Mouse (Mus musculus) ES-E14 (cell line): ENCODE measurements around the gene Syngr2. TPM values are rescaled to one million over a fixed set of nuclear protein-coding genes. Genes with fewer than 3 reads are reported as not detected.
A peak's percentile ranks its signal among the peaks of the same experiment; 100 is the strongest.

Experiments
- DNase-seq: peaks from one replicate; pipeline ENCODE4 v3.0.0-alpha.2; 2013; ENCODE audit warnings: low read depth, low spot score
- H3K27ac ChIP-seq: 2 replicates; pipeline ENCODE4 v1.5.1; 2012; ENCODE audit warnings: low read depth, mild to moderate bottlenecking, low read length, moderate library complexity, mixed read lengths; ENCODE audit not compliant: poor library complexity, insufficient read depth, severe bottlenecking
- H3K36me3 ChIP-seq: 2 replicates; pipeline ENCODE4 v1.6.1; 2012; ENCODE audit warnings: mild to moderate bottlenecking, low read length, moderate library complexity, mixed read lengths; ENCODE audit not compliant: control insufficient read depth, poor library complexity, insufficient read depth, severe bottlenecking
- H3K4me1 ChIP-seq, 2 experiments: fragments of 150-350 bp in 1 of 2; sonication (generic) in 1 of 2; 2 replicates each; pipeline ENCODE4 v1.6.1; 2012; ENCODE audit warnings: low read length in 2 of 2, mild to moderate bottlenecking in 1 of 2, mixed read lengths in 1 of 2; ENCODE audit not compliant: control insufficient read depth in 2 of 2, insufficient read depth in 2 of 2, poor library complexity in 1 of 2
- H3K4me3 ChIP-seq, 2 experiments: fragments of 150-350 bp in 1 of 2; sonication (generic) in 1 of 2; 2 replicates each; pipeline ENCODE4 v1.5.1; 2012; ENCODE audit warnings: low read length in 2 of 2, low read depth in 1 of 2, mild to moderate bottlenecking in 1 of 2, mixed read lengths in 1 of 2; ENCODE audit not compliant: insufficient read depth in 1 of 2, poor library complexity in 1 of 2, severe bottlenecking in 1 of 2
- H3K9ac ChIP-seq: 2 replicates; pipeline ENCODE4 v1.6.1; 2012; ENCODE audit warnings: low read depth, mild to moderate bottlenecking, low read length, mixed read lengths; ENCODE audit not compliant: poor library complexity, insufficient read depth, severe bottlenecking
- H3K9me3 ChIP-seq: fragments of 150-350 bp; sonication (generic); 2 replicates; pipeline ENCODE4 v1.6.1; 2012; ENCODE audit warnings: low read depth, mild to moderate bottlenecking, low read length; ENCODE audit not compliant: control insufficient read depth, insufficient read depth
- CHD2 ChIP-seq: IDR thresholded peaks from 2 replicates; pipeline ENCODE4 v1.6.1; 2014; ENCODE audit warnings: mild to moderate bottlenecking, low read depth, low read length, inconsistent platforms
- HCFC1 ChIP-seq: IDR thresholded peaks from 2 replicates; pipeline ENCODE4 v1.6.1; 2012; ENCODE audit warnings: low read length, inconsistent platforms, borderline replicate concordance; ENCODE audit not compliant: insufficient read depth
- MAFK ChIP-seq: IDR thresholded peaks from 2 replicates; pipeline ENCODE4 v1.6.1; 2014; ENCODE audit warnings: mild to moderate bottlenecking, low read depth, low read length, inconsistent platforms; ENCODE audit not compliant: insufficient read depth
- ZC3H11A ChIP-seq: IDR thresholded peaks from 2 replicates; pipeline ENCODE4 v1.6.1; 2012; ENCODE audit warnings: low read depth, mild to moderate bottlenecking, inconsistent platforms, low read length, borderline replicate concordance
- ZNF384 ChIP-seq: IDR thresholded peaks from 2 replicates; pipeline ENCODE4 v1.6.1; 2012; ENCODE audit warnings: low read depth, low read length, inconsistent platforms
- in situ Hi-C, 2 experiments: fragments of 600-800 bp; cut with MboI; formaldehyde crosslinking; loops; one replicate each; pipeline ENCODE4 v1.15.1; 2025; ENCODE audit warnings: low sequenced_read_pairs in 2 of 2, inconsistent platforms in 1 of 2; ENCODE audit not compliant: unreplicated experiment in 2 of 2
- total RNA-seq: library from RNA; depleted of rRNA; stranded (reverse); fragments of 300-350 nt; gene quantifications from 2 replicates; pipeline ENCODE4 v1.2.3, GENCODE M21; 2012

Gene Syngr2
- total RNA-seq, 1 experiment = 69.6 TPM

- peak within 1 kb of the TSS; percentile 73 to 78 for H3K4me3 ChIP-seq
- in situ Hi-C loops = no loop called here
- H3K9ac ChIP-seq = peak within 1 kb of the TSS; percentile 70
- peak within 1 kb of the TSS; percentile 69 for H3K27ac ChIP-seq
- no peaks in the 10 kb centered on the region for H3K9me3 ChIP-seq
- TF ChIP-seq MAFK (no peak), ZNF384 (no peak), CHD2 (no peak), ZC3H11A (no peak), HCFC1 (no peak)
- no peak for DNase-seq
- H3K36me3 ChIP-seq = peaks cover 9% of the 10 kb centered on the region; the same call in 1 of the 2 replicates
- peaks cover 8 to 33% of the 10 kb centered on the region in 2 experiments; a peak in 3 of 4 replicates for H3K4me1 ChIP-seq
Measured at GRCm38 (mm10) chr11:117781993-117782704, 27.3 kb upstream of the Syngr2 start, which contains the start of the genes Tmc8 and Tmc6. Tmc8 (plus strand) TSS chr11:117782076. Tmc6 (minus strand) TSS chr11:117782198.

GRCm38 (mm10) chr11:117782705-117783034 lies 26.8 kb upstream of the Syngr2 start:
- in situ Hi-C loops = no loop called here
- TF ChIP-seq CHD2 = no peak
- no peak for TF ChIP-seq HCFC1
- TF ChIP-seq ZC3H11A = no peak
- no peak for TF ChIP-seq ZNF384
- no peak for TF ChIP-seq MAFK

GRCm38 (mm10) chr11:117783089-117783488 lies 26.4 kb upstream of the Syngr2 start:
- Histone ChIP-seq H3K36me3 (peaks cover 2% of the 10 kb centered on the region; the same call in 1 of the 2 replicates), H3K9ac (peak overlapping the region; percentile 64), H3K4me3 (peak overlapping the region; percentile 51 to 78), H3K9me3 (no peaks in the 10 kb centered on the region), H3K4me1 (peaks cover 8 to 33% of the 10 kb centered on the region in 2 experiments; a peak in 3 of 4 replicates), H3K27ac (no peak overlapping the region)
- no peak for DNase-seq
- no peak for TF ChIP-seq ZNF384
- no peak for TF ChIP-seq CHD2
- TF ChIP-seq HCFC1 = no peak
- TF ChIP-seq ZC3H11A = no peak
- TF ChIP-seq MAFK = no peak
- in situ Hi-C loops = no loop called here

More at GRCm38 (mm10) chr11:117782705-117783034, 26.8 kb upstream of the Syngr2 start:
- Histone ChIP-seq H3K4me1 (peaks cover 8 to 33% of the 10 kb centered on the region in 2 experiments; a peak in 3 of 4 replicates), H3K9ac (peak overlapping the region; percentile 64), H3K4me3 (peak overlapping the region; percentile 41 to 78), H3K27ac (no peak overlapping the region), H3K9me3 (no peaks in the 10 kb centered on the region), H3K36me3 (peaks cover 5% of the 10 kb centered on the region; the same call in 1 of the 2 replicates)
- no peak for DNase-seq

GRCm38 (mm10) chr11:117783683-117784309 lies 25.7 kb upstream of the Syngr2 start:
- Histone ChIP-seq H3K9ac (peak overlapping the region; percentile 56; the same call in 1 of the 2 replicates), H3K36me3 (no peaks in the 10 kb centered on the region), H3K27ac (no peak overlapping the region), H3K4me1 (peaks cover 8 to 29% of the 10 kb centered on the region in 2 experiments; a peak in 3 of 4 replicates), H3K9me3 (no peaks in the 10 kb centered on the region), H3K4me3 (peak overlapping the region; percentile 51 to 78)
- DNase-seq = no peak
- in situ Hi-C loops = no loop called here
- TF ChIP-seq HCFC1 = no peak
- no peak for TF ChIP-seq MAFK
- no peak for TF ChIP-seq ZC3H11A
- no peak for TF ChIP-seq CHD2
- TF ChIP-seq ZNF384 = no peak
